Comparison of ENCODE assay signal across 8 mouse cellular contexts in the genomic region with DNA sequence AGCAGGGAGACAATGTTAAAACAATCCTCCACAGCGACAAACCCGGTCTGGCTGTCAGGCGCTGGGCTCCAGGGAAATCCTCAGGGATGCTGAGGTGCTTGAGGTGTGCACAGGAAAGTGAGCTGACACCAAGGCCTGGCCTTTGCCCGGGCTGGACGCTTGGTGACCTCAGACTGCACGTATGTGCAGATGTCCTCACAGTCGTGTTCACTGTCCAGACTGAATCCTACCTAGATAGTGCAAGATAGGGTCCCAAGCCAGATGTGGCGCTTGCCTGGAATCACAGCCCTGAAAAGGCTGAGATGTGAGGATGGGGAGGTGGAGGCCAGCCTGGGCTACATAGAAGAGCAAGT. TPM values are rescaled to one million over a fixed set of nuclear protein-coding genes. Genes with fewer than 3 reads are reported as not detected.
DNase-seq lines count a peak whose midpoint lies in the region; ATAC-seq and TF ChIP-seq lines count a peak whose summit lies in the region.

No protein-coding gene starts in this region.

- H3K9me3 ChIP-seq in heart, embryonic 12.5 days (replicated peaks), result no peaks in the 10 kb centered on the region
- H3K9me3 ChIP-seq in ES-E14 (ENCODE audit: control insufficient read depth, insufficient read depth, low read depth, low read length), result no peaks in the 10 kb centered on the region
- no peaks in the 10 kb centered on the region for H3K9me3 ChIP-seq in hindbrain, embryonic 10.5 days

- in situ Hi-C loops in ES-E14 (cut with MboI; ENCODE audit: low sequenced_read_pairs in 2 of 2, unreplicated experiment in 2 of 2), result no loop called here

- no peak for DNase-seq in heart, postnatal 10 days
- no peak for DNase-seq in ES-E14 (ENCODE audit: low read depth, low spot score)
- DNase-seq in hindbrain, embryonic 10.5 days (ENCODE audit: low spot score), result no peak
- DNase-seq in thymus, postnatal 36 days, result no peak
- DNase-seq in layer of hippocampus, adult 18-20 months (ENCODE audit: low spot score in 2 of 2), result no peak
- DNase-seq in right cerebral cortex, postnatal 36 days (ENCODE audit: low spot score in 2 of 2), result no peak

- WGBS in heart, embryonic 12.5 days, result 4% methylated on average over 8 of the region's 8 CpGs
- WGBS in hindbrain, embryonic 10.5 days, result 4% methylated on average over 8 of the region's 8 CpGs

- H3K4me3 ChIP-seq in heart, embryonic 12.5 days, result peak overlapping the region; percentile 78
- H3K4me3 ChIP-seq in ES-E14 (ENCODE audit: insufficient read depth in 1 of 2, low read depth in 1 of 2, low read length in 2 of 2, poor library complexity in 1 of 2, severe bottlenecking in 1 of 2), result peak overlapping the region; percentile 84 to 86
- H3K4me3 ChIP-seq in hindbrain, embryonic 10.5 days, result peak overlapping the region; percentile 65

- intact Hi-C loops in heart, postnatal 10 days (cut with DNase I), result loop anchor here (1.0 to 5.0 kb wide), 2 partner anchors 22 to 262 kb away; partner anchors contain the start of gene Map2k5

- H3K9ac ChIP-seq in heart, embryonic 12.5 days, result peak overlapping the region; percentile 83
- peak overlapping the region; percentile 76 for H3K9ac ChIP-seq in ES-E14 (ENCODE audit: insufficient read depth, low read depth, low read length, poor library complexity, severe bottlenecking)

- H3K4me1 ChIP-seq in heart, embryonic 12.5 days (replicated peaks), result peaks cover 12% of the 10 kb centered on the region
- H3K4me1 ChIP-seq in ES-E14 (ENCODE audit: control insufficient read depth in 2 of 2, insufficient read depth in 2 of 2, low read length in 2 of 2, poor library complexity in 1 of 2), result 0 out of 4 replicates have a peak, but pooled peaks cover 0 to 2% of the 10 kb centered on the region in 2 experiments
- H3K4me1 ChIP-seq in hindbrain, embryonic 10.5 days (replicated peaks), result peaks cover 23% of the 10 kb centered on the region

- H3K27ac ChIP-seq in heart, embryonic 12.5 days (ENCODE audit: poor library complexity, severe bottlenecking), result peak overlapping the region; percentile 57
- no peak overlapping the region for H3K27ac ChIP-seq in ES-E14 (ENCODE audit: insufficient read depth, low read depth, low read length, poor library complexity, severe bottlenecking)
- peak overlapping the region; percentile 91 for H3K27ac ChIP-seq in hindbrain, embryonic 10.5 days

- H3K4me2 ChIP-seq in heart, embryonic 12.5 days, result peak overlapping the region; percentile 88

- peak; percentile 63 for ATAC-seq in heart, embryonic 12.5 days (ENCODE audit: insufficient number of reproducible peaks, low FRiP score)
- ATAC-seq in megakaryocyte-erythroid progenitor cell, adult 5-6 weeks (replicated peaks; ENCODE audit: low FRiP score, low TSS enrichment, poor library complexity, severe bottlenecking), result peak; percentile 64

- H3K27me3 ChIP-seq in heart, embryonic 12.5 days (replicated peaks), result no peaks in the 10 kb centered on the region
- no peaks in the 10 kb centered on the region for H3K27me3 ChIP-seq in hindbrain, embryonic 10.5 days (ENCODE audit: insufficient read depth, poor library complexity, severe bottlenecking)

- no peaks in the 10 kb centered on the region for H3K36me3 ChIP-seq in heart, embryonic 12.5 days
- H3K36me3 ChIP-seq in ES-E14 (ENCODE audit: control insufficient read depth, insufficient read depth, low read length, poor library complexity, severe bottlenecking), result no peaks in the 10 kb centered on the region
- H3K36me3 ChIP-seq in hindbrain, embryonic 10.5 days, result no peaks in the 10 kb centered on the region

TF ChIP-seq in ES-E14, 5 proteins besides CTCF, POLR2A, EP300 and RAD21:
- TF ChIP-seq HCFC1 (IDR thresholded peaks at IDR 0.05; ENCODE audit: borderline replicate concordance, insufficient read depth, low read length) (no peak), ZC3H11A (IDR thresholded peaks at IDR 0.05; ENCODE audit: borderline replicate concordance, low read depth, low read length) (no peak), MAFK (IDR thresholded peaks at IDR 0.05; ENCODE audit: insufficient read depth, low read depth, low read length) (no peak), CHD2 (IDR thresholded peaks at IDR 0.05; ENCODE audit: low read depth, low read length) (no peak), ZNF384 (IDR thresholded peaks at IDR 0.05; ENCODE audit: low read depth, low read length) (no peak)

RNA-seq across cellular contexts. Expression of gene 2300009A05Rik, which starts 0.4 kb away (rescaled TPM):
- 60.6 and 64.5 TPM in 2 replicates for polyA plus RNA-seq in heart, embryonic 12.5 days (2016; fragmentation: Nextera tagmentation; extraction: Ambion mirVana)
- 10 to 100 TPM; 49.3 to 53.9 TPM for total RNA-seq in heart, postnatal 10 days (2021)
- 2.9 and 6.4 TPM in 2 replicates for total RNA-seq in ES-E14 (2012; rRNA removed)
- polyA plus RNA-seq in hindbrain, embryonic 10.5 days (2016; fragmentation: Nextera tagmentation; extraction: Ambion mirVana), result 42.1 and 44.7 TPM in 2 replicates
- 11.4 and 22.5 TPM in 2 replicates for total RNA-seq in megakaryocyte-erythroid progenitor cell, adult 5-6 weeks (2014; fragmentation: Nextera tagmentation)
- total RNA-seq in megakaryocyte-erythroid progenitor cell, adult 5-6 weeks (2017), result 5.1 and 12.0 TPM in 2 replicates
- 10 to 100 TPM; 24.6 to 30.0 TPM for total RNA-seq in layer of hippocampus, adult 18-20 months (2021)

RNA-seq across cellular contexts. Expression of gene Map2k5, which starts 21.7 kb away (rescaled TPM):
- 28.7 and 30.9 TPM in 2 replicates for polyA plus RNA-seq in heart, embryonic 12.5 days (2016; fragmentation: Nextera tagmentation; extraction: Ambion mirVana)
- 10 to 100 TPM; 24.4 to 25.1 TPM for total RNA-seq in heart, postnatal 10 days (2021)
- total RNA-seq in ES-E14 (2012; rRNA removed), result 8.3 and 9.6 TPM in 2 replicates
- polyA plus RNA-seq in hindbrain, embryonic 10.5 days (2016; fragmentation: Nextera tagmentation; extraction: Ambion mirVana), result 30.6 and 39.3 TPM in 2 replicates
- total RNA-seq in megakaryocyte-erythroid progenitor cell, adult 5-6 weeks (2014; fragmentation: Nextera tagmentation), result 16.6 and 26.5 TPM in 2 replicates
- total RNA-seq in megakaryocyte-erythroid progenitor cell, adult 5-6 weeks (2017), result 11.3 and 11.8 TPM in 2 replicates
- total RNA-seq in layer of hippocampus, adult 18-20 months (2021), result 10 to 100 TPM; 29.9 to 32.7 TPM
